Mouse (Mus musculus) forebrain, embryonic 15.5 days (tissue): ENCODE measurements at regions not wholly inside any gene's neighbourhood (a gene's known extent, or its start where the extent isn't known, plus 50 kb on each side); places are given as distances from the start of the nearest gene placed in this dataset.

Experiments
- ATAC-seq: fragments of 200-750 bp; cut with Nextera tagmentation; replicated peaks from 2 replicates; pipeline ENCODE4 v1.8.0; 2017; ENCODE audit warnings: mild to moderate bottlenecking, moderate TSS enrichment, moderate library complexity
- H3K27ac ChIP-seq: fragments of 300-500 bp; sonication (generic); replicated peaks from 2 replicates; pipeline ENCODE4 v1.5.1; 2015; ENCODE audit warnings: mild to moderate bottlenecking, inconsistent platforms
- H3K27me3 ChIP-seq: fragments of 300-500 bp; sonication (generic); 2 replicates; pipeline ENCODE4 v1.6.1; 2015; ENCODE audit warnings: inconsistent platforms
- H3K36me3 ChIP-seq: fragments of 300-500 bp; sonication (generic); 2 replicates; pipeline ENCODE4 v1.6.1; 2015; ENCODE audit warnings: mild to moderate bottlenecking, inconsistent platforms
- H3K4me1 ChIP-seq: fragments of 300-500 bp; sonication (generic); 2 replicates; pipeline ENCODE4 v1.6.1; 2015; ENCODE audit warnings: inconsistent platforms
- H3K4me2 ChIP-seq: fragments of 300-500 bp; sonication (generic); replicated peaks from 2 replicates; pipeline ENCODE4 v1.6.1; 2015; ENCODE audit warnings: mild to moderate bottlenecking, inconsistent platforms
- H3K4me3 ChIP-seq: fragments of 300-500 bp; sonication (generic); 2 replicates; pipeline ENCODE4 v1.5.1; 2015; ENCODE audit warnings: mild to moderate bottlenecking, inconsistent platforms
- H3K9ac ChIP-seq: fragments of 300-500 bp; sonication (generic); replicated peaks from 2 replicates; pipeline ENCODE4 v1.6.1; 2015; ENCODE audit warnings: mild to moderate bottlenecking, inconsistent platforms
- H3K9me3 ChIP-seq: fragments of 300-500 bp; sonication (generic); 2 replicates; pipeline ENCODE4 v1.6.1; 2016; ENCODE audit warnings: inconsistent platforms
- WGBS: fragments of 180-500 bp; shearing (Covaris S2); methylation state at CpG from one replicate; pipeline ENCODE4 v1.1.7; 2015; ENCODE audit warnings: mixed read lengths; 5-methylcytosine and 5-hydroxymethylcytosine counted together

- 87% methylated on average over 3 of the region's 3 CpGs for WGBS
- H3K4me3 ChIP-seq = no peak overlapping the region
- ATAC-seq = no peak
- no peak overlapping the region for H3K4me2 ChIP-seq
- no peaks in the 10 kb centered on the region for H3K36me3 ChIP-seq
- peaks cover 10% of the 10 kb centered on the region; the same call in 1 of the 2 replicates for H3K27me3 ChIP-seq
- H3K9ac ChIP-seq = no peak overlapping the region
- no peaks in the 10 kb centered on the region for H3K9me3 ChIP-seq
- peaks cover 9% of the 10 kb centered on the region for H3K4me1 ChIP-seq
- no peak overlapping the region for H3K27ac ChIP-seq
Observed at GRCm38 (mm10) chr5:119374861-119375260, 295.6 kb upstream of the Tbx3 start.

GRCm38 (mm10) chr5:119378261-119378660, 292.2 kb upstream of the Tbx3 start:
- 52% methylated on average over 8 of the region's 8 CpGs for WGBS
- Histone ChIP-seq H3K9ac (no peak overlapping the region), H3K27ac (no peak overlapping the region), H3K4me1 (no peaks in the 10 kb centered on the region), H3K4me3 (no peak overlapping the region), H3K4me2 (no peak overlapping the region), H3K36me3 (no peaks in the 10 kb centered on the region), H3K9me3 (no peaks in the 10 kb centered on the region), H3K27me3 (no peaks in the 10 kb centered on the region)
- ATAC-seq = no peak

- H3K4me3 ChIP-seq = no peak overlapping the region
- no peaks in the 10 kb centered on the region for H3K27me3 ChIP-seq
- no peak overlapping the region for H3K27ac ChIP-seq
- H3K4me1 ChIP-seq = no peaks in the 10 kb centered on the region
- WGBS = 86% methylated on average over 6 of the region's 6 CpGs
- ATAC-seq = no peak
- H3K4me2 ChIP-seq = no peak overlapping the region
- no peaks in the 10 kb centered on the region for H3K9me3 ChIP-seq
- H3K9ac ChIP-seq = no peak overlapping the region
- H3K36me3 ChIP-seq = no peaks in the 10 kb centered on the region
Observed at GRCm38 (mm10) chr5:119379915-119380432, 290.5 kb upstream of the Tbx3 start.

GRCm38 (mm10) chr5:119381495-119381894, 289.0 kb upstream of the Tbx3 start:
- no peaks in the 10 kb centered on the region for H3K9me3 ChIP-seq
- no peaks in the 10 kb centered on the region for H3K27me3 ChIP-seq
- H3K4me1 ChIP-seq = no peaks in the 10 kb centered on the region
- no peak overlapping the region for H3K9ac ChIP-seq
- no peak for ATAC-seq
- no peak overlapping the region for H3K4me3 ChIP-seq
- no peak overlapping the region for H3K27ac ChIP-seq
- 91% methylated on average over 12 of the region's 12 CpGs for WGBS
- H3K36me3 ChIP-seq = no peaks in the 10 kb centered on the region
- H3K4me2 ChIP-seq = no peak overlapping the region

- 94% methylated on average over 10 of the region's 10 CpGs for WGBS
- no peak overlapping the region for H3K9ac ChIP-seq
- H3K4me2 ChIP-seq = no peak overlapping the region
Observed at GRCm38 (mm10) chr5:119385506-119385905, 285.0 kb upstream of the Tbx3 start.

GRCm38 (mm10) chr5:119386821-119387220, 283.6 kb upstream of the Tbx3 start:
- ATAC-seq = no peak

More at GRCm38 (mm10) chr5:119385506-119385905, 285.0 kb upstream of the Tbx3 start:
- no peak for ATAC-seq
- H3K36me3 ChIP-seq = no peaks in the 10 kb centered on the region
- H3K27me3 ChIP-seq = no peaks in the 10 kb centered on the region
- H3K9me3 ChIP-seq = no peaks in the 10 kb centered on the region
- peaks cover 12% of the 10 kb centered on the region; the same call in 1 of the 2 replicates for H3K4me1 ChIP-seq
- no peak overlapping the region for H3K27ac ChIP-seq
- no peak overlapping the region for H3K4me3 ChIP-seq

GRCm38 (mm10) chr5:119387261-119387660, 283.2 kb upstream of the Tbx3 start:
- no peak overlapping the region for H3K4me3 ChIP-seq
- no peak for ATAC-seq
- 60% methylated on average over 2 of the region's 2 CpGs for WGBS
- H3K27me3 ChIP-seq = no peaks in the 10 kb centered on the region
- no peak overlapping the region for H3K9ac ChIP-seq
- peaks cover 12% of the 10 kb centered on the region; the same call in 1 of the 2 replicates for H3K4me1 ChIP-seq
- no peak overlapping the region for H3K27ac ChIP-seq
- H3K36me3 ChIP-seq = no peaks in the 10 kb centered on the region
- no peak overlapping the region for H3K4me2 ChIP-seq
- H3K9me3 ChIP-seq = no peaks in the 10 kb centered on the region

More at GRCm38 (mm10) chr5:119386821-119387220, 283.6 kb upstream of the Tbx3 start:
- peaks cover 12% of the 10 kb centered on the region; the same call in 1 of the 2 replicates for H3K4me1 ChIP-seq
- H3K27me3 ChIP-seq = no peaks in the 10 kb centered on the region
- WGBS = 61% methylated on average over 8 of the region's 8 CpGs
- H3K27ac ChIP-seq = no peak overlapping the region
- H3K4me2 ChIP-seq = no peak overlapping the region
- H3K9ac ChIP-seq = no peak overlapping the region
- H3K9me3 ChIP-seq = no peaks in the 10 kb centered on the region
- no peaks in the 10 kb centered on the region for H3K36me3 ChIP-seq
- no peak overlapping the region for H3K4me3 ChIP-seq

GRCm38 (mm10) chr5:119388841-119389240, 281.6 kb upstream of the Tbx3 start:
- ATAC-seq = no peak
- Histone ChIP-seq H3K4me3 (no peak overlapping the region), H3K9ac (no peak overlapping the region)

GRCm38 (mm10) chr5:119389384-119389783, 281.1 kb upstream of the Tbx3 start:
- Histone ChIP-seq H3K27ac (no peak overlapping the region), H3K9ac (no peak overlapping the region), H3K36me3 (no peaks in the 10 kb centered on the region), H3K27me3 (no peaks in the 10 kb centered on the region), H3K9me3 (no peaks in the 10 kb centered on the region), H3K4me2 (no peak overlapping the region), H3K4me1 (peaks cover 12% of the 10 kb centered on the region; the same call in 1 of the 2 replicates), H3K4me3 (no peak overlapping the region)
- 67% methylated on average over 9 of the region's 9 CpGs for WGBS
- ATAC-seq = no peak

More at GRCm38 (mm10) chr5:119388841-119389240, 281.6 kb upstream of the Tbx3 start:
- Histone ChIP-seq H3K36me3 (no peaks in the 10 kb centered on the region), H3K27ac (no peak overlapping the region), H3K4me2 (no peak overlapping the region), H3K4me1 (peaks cover 12% of the 10 kb centered on the region; the same call in 1 of the 2 replicates), H3K9me3 (no peaks in the 10 kb centered on the region), H3K27me3 (no peaks in the 10 kb centered on the region)
- WGBS = 30% methylated on average over 5 of the region's 5 CpGs

GRCm38 (mm10) chr5:119389857-119390256, 280.6 kb upstream of the Tbx3 start:
- H3K36me3 ChIP-seq = no peaks in the 10 kb centered on the region
- 67% methylated on average over 7 of the region's 7 CpGs for WGBS
- H3K9me3 ChIP-seq = no peaks in the 10 kb centered on the region
- H3K4me1 ChIP-seq = peaks cover 12% of the 10 kb centered on the region; the same call in 1 of the 2 replicates
- H3K4me2 ChIP-seq = no peak overlapping the region
- no peak overlapping the region for H3K27ac ChIP-seq
- H3K27me3 ChIP-seq = no peaks in the 10 kb centered on the region
- no peak overlapping the region for H3K9ac ChIP-seq
- ATAC-seq = no peak
- no peak overlapping the region for H3K4me3 ChIP-seq

- Histone ChIP-seq H3K36me3 (no peaks in the 10 kb centered on the region), H3K9ac (no peak overlapping the region), H3K4me1 (no peaks in the 10 kb centered on the region), H3K4me3 (no peak overlapping the region), H3K27ac (no peak overlapping the region), H3K27me3 (no peaks in the 10 kb centered on the region), H3K4me2 (no peak overlapping the region), H3K9me3 (no peaks in the 10 kb centered on the region)
- WGBS = 89% methylated on average over 5 of the region's 5 CpGs
- ATAC-seq = no peak
Observed at GRCm38 (mm10) chr5:119398475-119398874, 272.0 kb upstream of the Tbx3 start.

GRCm38 (mm10) chr5:119400223-119400935, 270.1 kb upstream of the Tbx3 start:
- Histone ChIP-seq H3K4me1 (no peaks in the 10 kb centered on the region), H3K4me2 (no peak overlapping the region), H3K4me3 (no peak overlapping the region), H3K36me3 (no peaks in the 10 kb centered on the region), H3K27me3 (no peaks in the 10 kb centered on the region), H3K27ac (no peak overlapping the region), H3K9me3 (no peaks in the 10 kb centered on the region), H3K9ac (no peak overlapping the region)
- WGBS = 16% methylated on average over 6 of the region's 6 CpGs
- ATAC-seq = no peak
